Mouse (Mus musculus) CD4-positive, CD25-positive, alpha-beta regulatory T cell, adult 4 months (primary cell): Measurements from ENCODE around the gene Gnaq. TPM values are rescaled to one million over a fixed set of nuclear protein-coding genes. Genes with fewer than 3 reads are reported as not detected.

Source experiments
- ATAC-seq: one replicate; pipeline ENCODE4 v1.8.0; 2017
- polyA plus RNA-seq, 2 experiments: library from polyadenylated mRNA; unstranded; fragments of 100-300 nt; shearing (Covaris generic); gene quantifications; one replicate each; pipeline ENCODE4 v1.2.1; 2017

The Gnaq gene
- polyA plus RNA-seq, 2 experiments from 2014 or later, result 19.3 to 37.7 TPM

GRCm38 (mm10) chr19:16379687-16380086, 247.1 kb downstream of the Gnaq start:
- no peak for ATAC-seq

- ATAC-seq, result no peak
Measured at GRCm38 (mm10) chr19:16382392-16382791, 249.8 kb downstream of the Gnaq start.

- no peak for ATAC-seq
Measured at GRCm38 (mm10) chr19:16383127-16383526, 250.5 kb downstream of the Gnaq start.

GRCm38 (mm10) chr19:16384094-16384493, 251.5 kb downstream of the Gnaq start:
- ATAC-seq, result no peak

GRCm38 (mm10) chr19:16384957-16385356, 252.3 kb downstream of the Gnaq start:
- no peak for ATAC-seq

GRCm38 (mm10) chr19:16386514-16386913, 253.9 kb downstream of the Gnaq start:
- ATAC-seq, result no peak

GRCm38 (mm10) chr19:16390192-16390795, 257.7 kb downstream of the Gnaq start:
- no peak for ATAC-seq

GRCm38 (mm10) chr19:16394381-16394780, 261.8 kb downstream of the Gnaq start:
- no peak for ATAC-seq

GRCm38 (mm10) chr19:16403101-16403500, 270.5 kb downstream of the Gnaq start:
- no peak for ATAC-seq

- ATAC-seq, result no peak
Measured at GRCm38 (mm10) chr19:16407727-16408126, 275.1 kb downstream of the Gnaq start.

- no peak for ATAC-seq
Measured at GRCm38 (mm10) chr19:16411302-16411701, 278.7 kb downstream of the Gnaq start.

GRCm38 (mm10) chr19:16418086-16418663, 285.5 kb downstream of the Gnaq start:
- peak; percentile 80 for ATAC-seq

- no peak for ATAC-seq
Measured at GRCm38 (mm10) chr19:16425596-16425995, 293.0 kb downstream of the Gnaq start.

GRCm38 (mm10) chr19:16431368-16431767, 298.7 kb downstream of the Gnaq start:
- no peak for ATAC-seq

- ATAC-seq, result peak; percentile 48
Measured at GRCm38 (mm10) chr19:16434879-16435278, 302.2 kb downstream of the Gnaq start.

GRCm38 (mm10) chr19:16435531-16436231, 303.1 kb downstream of the Gnaq start, which contains the start of gene Gna14:
TSS of gene Gna14 (plus strand) at chr19:16435762.
- ATAC-seq, result peak; percentile 80

- no peak for ATAC-seq
Measured at GRCm38 (mm10) chr19:16436335-16437169, 303.9 kb downstream of the Gnaq start.

Other genes with a start within 250 kb of the Gnaq start
- 10 to 100 TPM; 39.6 to 66.0 TPM for gene Psat1, start 185.5 kb upstream of the Gnaq start, polyA plus RNA-seq
- 1 to 10 TPM; 2.2 to 3.4 TPM for gene Cep78, start 147.8 kb upstream of the Gnaq start, polyA plus RNA-seq